In genomic region chr3:34035706-34036105, GRCm38 (mm10) we compare ENCODE assay signal across 23 mouse cellular contexts. TPM values are rescaled to one million over a fixed set of nuclear protein-coding genes. Genes with fewer than 3 reads are reported as not detected.
DNase-seq lines count a peak whose midpoint lies in the region; ATAC-seq and TF ChIP-seq lines count a peak whose summit lies in the region.
"Had no signal": no experiment of that assay in that cellular context is flagged by ENCODE, and none has a peak within 500 bp of the region (broad histone marks: within the 10 kb centered on the region; RNA-seq: fewer than 3 reads in every experiment).

No protein-coding gene starts in this region.

- H3K27me3 ChIP-seq in E14TG2a.4 (ENCODE audit: insufficient read depth, low read length) = no peaks in the 10 kb centered on the region
- H3K27me3 ChIP-seq in midbrain, postnatal 0 days (ENCODE audit: insufficient read depth, low read length) = no peaks in the 10 kb centered on the region
- H3K27me3 ChIP-seq: embryonic facial prominence, embryonic 13.5 days; forebrain, embryonic 12.5 days; heart, embryonic 13.5 days; hindbrain, embryonic 15.5 days had no signal

- H3K4me1 ChIP-seq in E14TG2a.4 (replicated peaks; ENCODE audit: low read depth, low read length) = peaks cover 79% of the 10 kb centered on the region
- H3K4me1 ChIP-seq in brown adipose tissue, adult 24 weeks (ENCODE audit: control insufficient read depth, insufficient read depth, insufficient read length, low read length) = peaks cover 8% of the 10 kb centered on the region; the same call in 1 of the 2 replicates
- no peaks in the 10 kb centered on the region for H3K4me1 ChIP-seq in midbrain, postnatal 0 days (ENCODE audit: insufficient read depth, low read length)

- no peaks in the 10 kb centered on the region for H3K9me3 ChIP-seq in E14TG2a.4 (ENCODE audit: low read length)
- no peaks in the 10 kb centered on the region for H3K9me3 ChIP-seq in midbrain, postnatal 0 days (ENCODE audit: low read length)
- H3K9me3 ChIP-seq: embryonic facial prominence, embryonic 13.5 days; forebrain, embryonic 12.5 days; G1E; heart, embryonic 13.5 days; hindbrain, embryonic 15.5 days had no signal

- no peak overlapping the region for H3K9ac ChIP-seq in midbrain, postnatal 0 days (replicated peaks; ENCODE audit: low read length, poor library complexity, severe bottlenecking)
- H3K9ac ChIP-seq: embryonic facial prominence, embryonic 13.5 days; forebrain, embryonic 12.5 days; heart, embryonic 13.5 days; hindbrain, embryonic 15.5 days had no signal

- no peak for DNase-seq in gastrocnemius, adult 2 months
- no peak for DNase-seq in gastrocnemius, adult 18-20 months (ENCODE audit: low spot score)
- DNase-seq in R1 (ENCODE audit: low read depth, low spot score) = peak; percentile 93
- no peak for DNase-seq in midbrain, postnatal 0 days (ENCODE audit: low spot score)
- no peak for DNase-seq in spleen, postnatal 14 days (ENCODE audit: low spot score in 2 of 2)
- DNase-seq: adrenal gland, adult 8-10 months; adrenal gland, postnatal 36 days; B cell, adult 2 months; cerebellum, adult 11-12 months; cerebellum, adult 9-10 months; cerebellum, postnatal 36 days; gastrocnemius, postnatal 25 days; heart, postnatal 36 days had no signal

- peak overlapping the region; percentile 10; the same call in 1 of the 2 replicates for H3K4me3 ChIP-seq in gastrocnemius, adult 2 months
- peak overlapping the region; percentile 73 for H3K4me3 ChIP-seq in E14TG2a.4 (replicated peaks; ENCODE audit: low read length)
- no peak overlapping the region for H3K4me3 ChIP-seq in brown adipose tissue, adult 24 weeks (ENCODE audit: insufficient read depth, low read depth, low read length)
- H3K4me3 ChIP-seq in midbrain, postnatal 0 days (ENCODE audit: low read depth, low read length) = no peak overlapping the region
- H3K4me3 ChIP-seq: embryonic facial prominence, embryonic 13.5 days; forebrain, embryonic 12.5 days; heart, embryonic 13.5 days; hindbrain, embryonic 15.5 days had no signal

- no peak for TF ChIP-seq CTCF in gastrocnemius, adult 2 months (IDR thresholded peaks at IDR 0.05)
- TF ChIP-seq CTCF in E14TG2a.4 (conservative IDR thresholded peaks at IDR 0.05; ENCODE audit: low read length) = no peak
- no peak for TF ChIP-seq CTCF in midbrain, postnatal 0 days (IDR thresholded peaks at IDR 0.05)

- whole genome bisulfite sequencing in midbrain, postnatal 0 days = 77% methylated on average over 3 of the region's 3 CpGs

- no peak overlapping the region for H3K4me2 ChIP-seq in midbrain, postnatal 0 days (ENCODE audit: low read depth, low read length, poor library complexity, severe bottlenecking)
- H3K4me2 ChIP-seq: embryonic facial prominence, embryonic 13.5 days; forebrain, embryonic 12.5 days; heart, embryonic 13.5 days; hindbrain, embryonic 15.5 days had no signal

- peaks cover 29% of the 10 kb centered on the region for H3K36me3 ChIP-seq in E14TG2a.4 (ENCODE audit: insufficient read depth, low read length)
- no peaks in the 10 kb centered on the region for H3K36me3 ChIP-seq in midbrain, postnatal 0 days (ENCODE audit: insufficient read depth, low read length)
- H3K36me3 ChIP-seq: forebrain, embryonic 12.5 days; hindbrain, embryonic 15.5 days had no signal

- intact Hi-C loops in gastrocnemius, adult 2 months (cut with DNase I) = loop anchor here (2.0 to 5.0 kb wide), 2 partner anchors 15 to 43 kb away; no protein-coding TSS in a partner anchor

- H3K27ac ChIP-seq in gastrocnemius, adult 2 months = peak overlapping the region; percentile 86
- peak overlapping the region; percentile 65; the same call in 1 of the 2 replicates for H3K27ac ChIP-seq in brown adipose tissue, adult 24 weeks (replicated peaks; ENCODE audit: low read depth, low read length)
- no peak overlapping the region for H3K27ac ChIP-seq in midbrain, postnatal 0 days (ENCODE audit: low read depth, low read length)
- H3K27ac ChIP-seq: embryonic facial prominence, embryonic 13.5 days; forebrain, embryonic 12.5 days; heart, embryonic 13.5 days; hindbrain, embryonic 15.5 days had no signal

- ATAC-seq in midbrain, postnatal 0 days (ENCODE audit: low FRiP score) = no peak
- ATAC-seq: CD4-positive, CD25-positive, alpha-beta regulatory T cell, adult 4 months; forebrain, embryonic 16.5 days; intestine, embryonic 16.5 days had no signal

RNA-seq across cellular contexts. Expression of gene Fxr1, which starts 16.0 kb away (rescaled TPM):
- 100 to 1,000 TPM; 397 to 430 TPM for total RNA-seq in gastrocnemius, adult 2 months (2021)
- 100 to 1,000 TPM; 398 to 412 TPM for total RNA-seq in gastrocnemius, adult 18-20 months (2021)
- polyA plus RNA-seq in brown adipose tissue, adult 24 weeks (2012; ENCODE audit: insufficient read depth, insufficient read length, missing spikeins) = 95.6 and 116 TPM in 2 replicates
- 39.3 and 68.2 TPM in 2 replicates for total RNA-seq in midbrain, postnatal 0 days (2014; rRNA removed)
- polyA plus RNA-seq in midbrain, postnatal 0 days (2015; fragmentation: Nextera tagmentation; extraction: Ambion mirVana) = 26.1 and 28.1 TPM in 2 replicates

RNA-seq across cellular contexts. Expression of gene Dnajc19, which starts 45.4 kb away (rescaled TPM):
- total RNA-seq in gastrocnemius, adult 2 months (2021) = 100 to 1,000 TPM; 136 to 139 TPM
- total RNA-seq in gastrocnemius, adult 18-20 months (2021) = 100 to 1,000 TPM; 141 to 146 TPM
- 300 and 385 TPM in 2 replicates for polyA plus RNA-seq in brown adipose tissue, adult 24 weeks (2012; ENCODE audit: insufficient read depth, insufficient read length, missing spikeins)
- 79.9 and 85.9 TPM in 2 replicates for total RNA-seq in midbrain, postnatal 0 days (2014; rRNA removed)
- 169 and 176 TPM in 2 replicates for polyA plus RNA-seq in midbrain, postnatal 0 days (2015; fragmentation: Nextera tagmentation; extraction: Ambion mirVana)

Comparison
In these comparisons a context has a peak if more than half of its experiments do, and no peak if none do; other contexts are left out.
1. H3K4me3 ChIP-seq: peak in gastrocnemius, adult 2 months (single experiment) and E14TG2a.4 (single experiment); none in brown adipose tissue, adult 24 weeks (single experiment) and midbrain, postnatal 0 days (single experiment).